Mouse (Mus musculus): ENCODE results near the gene Ebpl. TPM values are rescaled to one million over a fixed set of nuclear protein-coding genes. Genes with fewer than 3 reads are reported as not detected.
A peak's percentile ranks its signal among the peaks of the same experiment; 100 is the strongest.

The Ebpl gene
- polyA plus RNA-seq, 2 experiments: 1.1 to 4.9 TPM

DNA sequence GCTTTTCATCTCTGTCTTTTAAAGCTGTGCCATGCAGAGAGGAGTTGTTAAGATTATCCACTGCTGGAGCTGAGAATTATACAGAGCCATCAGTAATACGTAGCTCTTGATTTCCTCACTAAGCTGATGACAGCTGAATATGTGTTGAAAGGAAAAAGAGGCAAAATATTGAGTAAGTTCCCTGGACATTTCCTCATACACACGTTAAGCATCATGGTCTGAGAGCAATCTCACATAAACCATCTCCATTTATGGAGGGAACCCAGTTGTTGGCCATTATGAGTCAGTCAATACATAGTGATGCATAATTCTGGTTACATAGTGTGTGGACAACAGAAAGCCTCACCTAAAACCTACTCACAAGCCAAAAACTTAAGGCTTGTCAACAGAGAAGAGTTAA lies 57.8 kb downstream of the Ebpl start:
- DNase-seq (ENCODE audit: low read depth in 3 of 3, low spot score in 3 of 3) (no peak), ATAC-seq (ENCODE audit: insufficient read depth) (no peak)
- TF ChIP-seq CTCF (IDR thresholded peaks at IDR 0.05; ENCODE audit: low read depth) (no peak), EP300 (IDR thresholded peaks at IDR 0.05; ENCODE audit: low read depth) (no peak)
- Histone ChIP-seq H3K36me3 (replicated peaks; ENCODE audit: control insufficient read depth, insufficient read depth, low read depth) (no peaks in the 10 kb centered on the region), H3K4me1 (replicated peaks; ENCODE audit: control insufficient read depth in 2 of 2, insufficient read depth in 2 of 2, low read length in 1 of 2) (no peaks in the 10 kb centered on the region), H3K4me2 (ENCODE audit: low read depth) (no peak overlapping the region), H3K4me3 (ENCODE audit: insufficient read depth in 1 of 2, low read depth in 2 of 2, low read length in 2 of 2) (no peak overlapping the region), H3K27me3 (ENCODE audit: control insufficient read depth, insufficient read depth, low read length) (no peaks in the 10 kb centered on the region), H3K9ac (replicated peaks) (no peak overlapping the region), H3K27ac (no peak overlapping the region), H3K9me3 (ENCODE audit: control insufficient read depth, low read length) (no peaks in the 10 kb centered on the region)
- WGBS (ENCODE audit: insufficient replicate concordance): 58% methylated on average over 2 of the region's 2 CpGs

GRCm38 (mm10) chr14:61301323-61301722 lies 58.9 kb downstream of the Ebpl start:
- Histone ChIP-seq H3K9ac (replicated peaks) (no peak overlapping the region), H3K4me3 (ENCODE audit: insufficient read depth in 1 of 2, low read depth in 2 of 2, low read length in 2 of 2) (no peak overlapping the region), H3K36me3 (replicated peaks; ENCODE audit: control insufficient read depth, insufficient read depth, low read depth) (no peaks in the 10 kb centered on the region), H3K27ac (no peak overlapping the region), H3K27me3 (ENCODE audit: control insufficient read depth, insufficient read depth, low read length) (no peaks in the 10 kb centered on the region), H3K4me1 (replicated peaks; ENCODE audit: control insufficient read depth in 2 of 2, insufficient read depth in 2 of 2, low read length in 1 of 2) (no peaks in the 10 kb centered on the region), H3K4me2 (ENCODE audit: low read depth) (no peak overlapping the region), H3K9me3 (ENCODE audit: control insufficient read depth, low read length) (no peaks in the 10 kb centered on the region)
- DNase-seq (ENCODE audit: low read depth in 3 of 3, low spot score in 3 of 3): no peak
- no peak for ATAC-seq (ENCODE audit: insufficient read depth)
- 7% methylated on average over 2 of the region's 2 CpGs for WGBS (ENCODE audit: insufficient replicate concordance)
- TF ChIP-seq EP300 (IDR thresholded peaks at IDR 0.05; ENCODE audit: low read depth) (no peak), CTCF (IDR thresholded peaks at IDR 0.05; ENCODE audit: low read depth) (no peak)

- H3K4me3 ChIP-seq (ENCODE audit: insufficient read depth in 1 of 2, low read depth in 2 of 2, low read length in 2 of 2): no peak overlapping the region
- ATAC-seq (ENCODE audit: insufficient read depth) (no peak), DNase-seq (ENCODE audit: low read depth in 3 of 3, low spot score in 3 of 3) (no peak)
- H3K4me2 ChIP-seq (ENCODE audit: low read depth): no peak overlapping the region
- no peak overlapping the region for H3K9ac ChIP-seq (replicated peaks)
- H3K27ac ChIP-seq: no peak overlapping the region
- H3K4me1 ChIP-seq (replicated peaks; ENCODE audit: control insufficient read depth in 2 of 2, insufficient read depth in 2 of 2, low read length in 1 of 2): no peaks in the 10 kb centered on the region
- WGBS (ENCODE audit: insufficient replicate concordance): 78% methylated on average over 6 of the region's 6 CpGs
- TF ChIP-seq CTCF (IDR thresholded peaks at IDR 0.05; ENCODE audit: low read depth): no peak
- TF ChIP-seq EP300 (IDR thresholded peaks at IDR 0.05; ENCODE audit: low read depth): no peak
- no peaks in the 10 kb centered on the region for H3K9me3 ChIP-seq (ENCODE audit: control insufficient read depth, low read length)
- H3K27me3 ChIP-seq (ENCODE audit: control insufficient read depth, insufficient read depth, low read length): no peaks in the 10 kb centered on the region
- H3K36me3 ChIP-seq (replicated peaks; ENCODE audit: control insufficient read depth, insufficient read depth, low read depth): no peaks in the 10 kb centered on the region
Measured at GRCm38 (mm10) chr14:61299810-61300209, 60.4 kb downstream of the Ebpl start.

- Histone ChIP-seq H3K27ac (no peak overlapping the region), H3K9ac (replicated peaks) (no peak overlapping the region), H3K9me3 (ENCODE audit: control insufficient read depth, low read length) (no peaks in the 10 kb centered on the region), H3K36me3 (replicated peaks; ENCODE audit: control insufficient read depth, insufficient read depth, low read depth) (no peaks in the 10 kb centered on the region), H3K4me1 (replicated peaks; ENCODE audit: control insufficient read depth in 2 of 2, insufficient read depth in 2 of 2, low read length in 1 of 2) (no peaks in the 10 kb centered on the region), H3K4me3 (ENCODE audit: insufficient read depth in 1 of 2, low read depth in 2 of 2, low read length in 2 of 2) (no peak overlapping the region; a peak in 1 of 4 replicates), H3K4me2 (ENCODE audit: low read depth) (peak overlapping the region; percentile 40), H3K27me3 (ENCODE audit: control insufficient read depth, insufficient read depth, low read length) (no peaks in the 10 kb centered on the region)
- ATAC-seq (ENCODE audit: insufficient read depth) (no peak), DNase-seq (ENCODE audit: low read depth in 3 of 3, low spot score in 3 of 3) (peak; percentile 22 to 33 (median 31))
- TF ChIP-seq EP300 (IDR thresholded peaks at IDR 0.05; ENCODE audit: low read depth): no peak
- TF ChIP-seq CTCF (IDR thresholded peaks at IDR 0.05; ENCODE audit: low read depth): peak; percentile 1; the same call in 1 of the 2 replicates
- WGBS (ENCODE audit: insufficient replicate concordance): 14% methylated on average over 6 of the region's 6 CpGs
Measured at GRCm38 (mm10) chr14:61294738-61295079, 65.5 kb downstream of the Ebpl start.

DNA sequence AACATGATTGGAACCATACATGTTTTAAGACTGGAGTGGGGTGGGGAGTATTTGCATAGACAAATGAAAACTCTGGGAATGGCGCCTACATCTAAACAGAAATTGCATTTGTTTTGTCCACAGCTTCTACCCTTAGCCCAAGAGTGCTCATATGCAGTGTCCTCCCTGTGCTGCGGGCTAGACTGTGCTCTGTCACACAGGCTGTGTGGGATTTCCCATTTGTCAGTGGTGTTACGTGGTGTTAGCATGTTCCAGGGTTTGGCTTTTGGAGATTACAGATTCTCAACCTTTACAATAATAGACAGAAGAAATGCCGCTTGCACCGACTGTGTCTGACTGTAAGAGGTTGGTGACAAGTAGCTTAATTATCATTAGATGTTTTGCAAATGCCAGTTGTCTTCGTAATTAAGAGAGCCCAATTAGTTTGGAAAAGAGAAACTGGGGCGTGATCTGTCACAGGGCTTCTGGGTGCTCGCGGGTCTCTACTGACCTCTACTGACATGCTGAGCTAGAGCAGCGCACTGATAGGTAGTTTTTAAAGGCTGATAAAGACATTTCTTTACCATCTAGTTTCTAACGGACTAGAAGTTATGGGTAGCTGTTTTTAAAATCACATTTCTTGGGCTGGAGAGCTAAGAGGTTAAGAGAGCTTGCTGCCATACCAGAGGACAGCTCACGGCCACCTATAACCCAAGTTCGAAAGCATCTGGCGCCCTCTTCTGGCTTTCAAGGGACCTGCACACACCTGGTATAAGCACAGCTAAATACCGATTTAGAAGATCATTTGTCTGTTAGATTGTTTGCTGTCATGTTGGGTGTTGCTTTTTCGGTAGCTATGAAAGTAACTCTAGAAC lies 66.1 kb downstream of the Ebpl start:
- DNase-seq (ENCODE audit: low read depth in 3 of 3, low spot score in 3 of 3): peak; percentile 27 to 41 (median 35)
- H3K36me3 ChIP-seq (replicated peaks; ENCODE audit: control insufficient read depth, insufficient read depth, low read depth): no peaks in the 10 kb centered on the region
- no peak overlapping the region; a peak in 1 of 4 replicates for H3K4me3 ChIP-seq (ENCODE audit: insufficient read depth in 1 of 2, low read depth in 2 of 2, low read length in 2 of 2)
- H3K4me2 ChIP-seq (ENCODE audit: low read depth): peak overlapping the region; percentile 40
- WGBS (ENCODE audit: insufficient replicate concordance): 39% methylated on average over 16 of the region's 16 CpGs
- H3K27ac ChIP-seq: no peak overlapping the region
- TF ChIP-seq EP300 (IDR thresholded peaks at IDR 0.05; ENCODE audit: low read depth) (no peak), CTCF (IDR thresholded peaks at IDR 0.05; ENCODE audit: low read depth) (peak; percentile 73)
- H3K4me1 ChIP-seq (replicated peaks; ENCODE audit: control insufficient read depth in 2 of 2, insufficient read depth in 2 of 2, low read length in 1 of 2): peaks cover 2% of the 10 kb centered on the region in 2 experiments; a peak in 3 of 4 replicates
- H3K9ac ChIP-seq (replicated peaks): no peak overlapping the region
- peak; percentile 35; the same call in 1 of the 2 replicates for ATAC-seq (ENCODE audit: insufficient read depth)
- no peaks in the 10 kb centered on the region for H3K9me3 ChIP-seq (ENCODE audit: control insufficient read depth, low read length)
- H3K27me3 ChIP-seq (ENCODE audit: control insufficient read depth, insufficient read depth, low read length): no peaks in the 10 kb centered on the region

All from liver, embryonic 14.5 days (tissue).